Mouse (Mus musculus): ENCODE data around the gene Zfp977.
"Not testable (repeated sequence)": the region's sequence is repeated elsewhere in the genome, so short reads cannot be mapped to it uniquely, and the experiment has no call there.

GRCm38 (mm10) chr7:42631031-42631430 lies 38.7 kb upstream of the Zfp977 start:
- TF ChIP-seq POLR2A (IDR thresholded peaks at IDR 0.05; ENCODE audit: low read depth, low read length); CTCF (conservative IDR thresholded peaks at IDR 0.05; ENCODE audit: insufficient read depth, insufficient read length, low read depth, low read length): not testable (repeated sequence)

All from kidney, adult 2 months (tissue).